Mouse (Mus musculus): ENCODE measurements at regions not wholly inside any gene's neighbourhood (a gene's known extent, or its start where the extent isn't known, plus 50 kb on each side); places are given as distances from the start of the nearest gene placed in this dataset.

DNA sequence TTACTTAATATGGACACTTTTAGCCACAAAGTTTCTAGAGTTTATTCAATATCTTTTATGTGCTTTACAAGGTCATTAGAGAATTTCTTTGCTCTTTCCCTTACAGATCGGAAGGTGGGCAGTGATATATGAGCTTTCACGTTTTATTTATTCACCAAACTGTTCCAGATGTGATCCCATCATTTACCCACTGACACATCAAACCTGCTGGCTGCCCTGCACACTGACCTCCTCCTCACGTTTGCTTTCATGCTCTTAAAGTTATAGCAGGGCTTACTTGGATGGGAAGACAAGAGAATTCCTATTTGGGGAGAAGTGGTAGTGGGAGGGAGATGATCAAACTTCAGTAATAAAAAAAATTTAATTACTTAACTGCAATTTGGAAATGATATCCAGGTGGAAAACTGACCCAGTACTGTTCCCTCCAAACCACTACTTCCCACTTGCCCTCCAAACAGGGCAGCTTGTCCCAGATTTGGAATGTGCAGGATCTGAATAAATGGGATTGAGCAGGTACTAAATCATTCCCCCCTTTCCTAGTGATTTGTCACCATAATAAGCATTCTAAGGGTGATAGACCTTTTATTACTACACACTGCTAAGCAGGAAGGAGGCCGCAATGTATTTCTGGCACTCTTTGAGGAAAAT, 144.2 kb downstream of the 1700020N15Rik start:
- no peaks in the 10 kb centered on the region for H3K36me3 ChIP-seq (replicated peaks)
- H3K4me1 ChIP-seq, result no peaks in the 10 kb centered on the region
- no peaks in the 10 kb centered on the region for H3K9me3 ChIP-seq
- DNase-seq (ENCODE audit: low spot score), result peak; percentile 9
- H3K4me3 ChIP-seq, result no peak overlapping the region
- 51% methylated on average over 4 of the region's 4 CpGs for WGBS
- H3K27me3 ChIP-seq (replicated peaks; ENCODE audit: low read depth, poor library complexity, severe bottlenecking), result no peaks in the 10 kb centered on the region; the same call in 1 of the 2 replicates
- H3K27ac ChIP-seq (replicated peaks), result no peak overlapping the region

DNA sequence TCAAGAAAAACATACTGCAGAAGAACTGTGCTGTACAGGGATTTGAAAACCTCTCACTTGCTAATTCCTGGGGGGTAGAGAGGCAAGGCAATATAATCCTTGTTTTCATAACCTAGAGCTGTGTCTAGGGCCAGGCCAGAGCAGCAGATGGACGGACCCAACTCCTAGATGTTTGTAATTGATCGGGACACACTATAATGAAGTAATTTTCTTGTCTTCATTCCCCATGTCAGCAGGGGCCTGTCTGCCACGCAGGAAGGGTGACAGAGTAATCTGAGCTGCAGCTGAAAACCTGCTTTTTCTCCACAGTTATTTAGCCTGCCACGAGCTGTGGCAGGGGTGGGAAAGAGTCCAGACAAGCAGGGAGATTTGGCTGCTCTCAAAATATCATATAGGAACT, 149.2 kb downstream of the 1700020N15Rik start:
- H3K36me3 ChIP-seq (replicated peaks), result no peaks in the 10 kb centered on the region
- peak; percentile 42 for DNase-seq (ENCODE audit: low spot score)
- no peaks in the 10 kb centered on the region for H3K4me1 ChIP-seq
- no peaks in the 10 kb centered on the region for H3K27me3 ChIP-seq (replicated peaks; ENCODE audit: low read depth, poor library complexity, severe bottlenecking)
- no peak overlapping the region for H3K27ac ChIP-seq (replicated peaks)
- H3K9me3 ChIP-seq, result no peaks in the 10 kb centered on the region
- WGBS, result 34% methylated on average over 4 of the region's 4 CpGs
- no peak overlapping the region for H3K4me3 ChIP-seq

DNA sequence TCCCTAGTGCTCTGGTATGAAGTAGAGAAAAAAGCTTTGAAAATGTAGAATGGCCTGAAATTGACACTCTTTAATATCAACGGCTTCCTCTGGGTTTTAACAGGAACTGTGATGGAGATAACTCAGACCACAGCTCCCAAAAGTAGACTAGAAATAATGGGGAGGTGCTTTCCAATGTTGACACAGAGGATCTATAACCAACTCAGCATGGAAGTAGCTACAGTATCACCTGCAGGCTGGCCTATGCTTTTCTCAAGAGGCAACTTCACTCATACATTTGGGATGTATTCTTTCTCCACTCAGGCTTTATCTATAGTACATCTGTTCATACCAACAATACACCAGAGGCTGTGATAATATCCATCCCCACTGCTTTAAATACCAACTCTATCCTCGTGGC, 154.5 kb downstream of the 1700020N15Rik start:
- WGBS, result 83% methylated on average over 2 of the region's 2 CpGs
- Histone ChIP-seq H3K9me3 (no peaks in the 10 kb centered on the region), H3K4me1 (no peaks in the 10 kb centered on the region), H3K27ac (replicated peaks) (no peak overlapping the region), H3K27me3 (replicated peaks; ENCODE audit: low read depth, poor library complexity, severe bottlenecking) (no peaks in the 10 kb centered on the region), H3K4me3 (no peak overlapping the region), H3K36me3 (replicated peaks) (no peaks in the 10 kb centered on the region)
- no peak for DNase-seq (ENCODE audit: low spot score)
